Mouse (Mus musculus): ENCODE results near the gene Herc3.

Herc3 gene

GRCm38 (mm10) chr6:58922511-58922910 is 91.2 kb downstream of the Herc3 start:
- DNase-seq, result no peak

- no peak for DNase-seq
Measured at GRCm38 (mm10) chr6:58927881-58928280, 96.6 kb downstream of the Herc3 start.

- peak in 1 of 2 experiments; percentile 9 for DNase-seq
Measured at GRCm38 (mm10) chr6:58929911-58930431, 98.7 kb downstream of the Herc3 start.

- DNase-seq, result no peak
Measured at GRCm38 (mm10) chr6:58931149-58931548, 99.9 kb downstream of the Herc3 start.

GRCm38 (mm10) chr6:58932515-58933188 is 101.4 kb downstream of the Herc3 start:
- DNase-seq, result no peak

GRCm38 (mm10) chr6:58933189-58933913 is 102.1 kb downstream of the Herc3 start:
- no peak for DNase-seq

- DNase-seq, result no peak
Measured at GRCm38 (mm10) chr6:58934144-58934543, 102.9 kb downstream of the Herc3 start.

- DNase-seq, result no peak
Measured at GRCm38 (mm10) chr6:58937726-58938125, 106.5 kb downstream of the Herc3 start.

- DNase-seq, result no peak
Measured at GRCm38 (mm10) chr6:58942276-58942675, 111.0 kb downstream of the Herc3 start.

- no peak for DNase-seq
Measured at GRCm38 (mm10) chr6:58943958-58944357, 112.7 kb downstream of the Herc3 start.

- no peak for DNase-seq
Measured at GRCm38 (mm10) chr6:58946246-58946645, 115.0 kb downstream of the Herc3 start.

- DNase-seq, result no peak
Measured at GRCm38 (mm10) chr6:58946840-58947239, 115.6 kb downstream of the Herc3 start.

- no peak for DNase-seq
Measured at GRCm38 (mm10) chr6:58950410-58950809, 119.1 kb downstream of the Herc3 start.

- peak; percentile 16 to 18 for DNase-seq
Measured at GRCm38 (mm10) chr6:58951128-58951992, 120.1 kb downstream of the Herc3 start.

- DNase-seq, result no peak
Measured at GRCm38 (mm10) chr6:58960523-58960922, 129.3 kb downstream of the Herc3 start.

- no peak for DNase-seq
Measured at GRCm38 (mm10) chr6:58962691-58963090, 131.4 kb downstream of the Herc3 start.

GRCm38 (mm10) chr6:58964091-58964490 is 132.8 kb downstream of the Herc3 start:
- no peak for DNase-seq

GRCm38 (mm10) chr6:58964565-58964964 is 133.3 kb downstream of the Herc3 start:
- DNase-seq, result no peak

GRCm38 (mm10) chr6:58965071-58965831 is 134.0 kb downstream of the Herc3 start:
- no peak for DNase-seq

- no peak for DNase-seq
Measured at GRCm38 (mm10) chr6:58968272-58968671, 137.0 kb downstream of the Herc3 start.

All from kidney, postnatal 4 days (tissue).